Mouse (Mus musculus) adrenal gland, adult 2 months (tissue): Measurements from ENCODE around the gene Ifnab. TPM values are rescaled to one million over a fixed set of nuclear protein-coding genes. Genes with fewer than 3 reads are reported as not detected.

Source experiments
- DNase-seq: peaks from one replicate; pipeline ENCODE4 v3.0.0; 2021
- long read RNA-seq: library from polyadenylated mRNA; stranded (forward); transcript quantifications from one replicate; pipeline ENCODE4 v2.0.0, GENCODE M21; 2021
- polyA plus RNA-seq: library from polyadenylated mRNA; depleted of rRNA; stranded (reverse); fragments of >200 nt; gene quantifications from 2 replicates; pipeline ENCODE4 v1.2.3, GENCODE M21; 2012; rRNA removed
- total RNA-seq, 2 experiments: library from RNA; stranded (reverse); gene quantifications; 2 replicates each; pipeline ENCODE4 v1.2.3; 2021

The Ifnab gene
- not detected for total RNA-seq
- polyA plus RNA-seq: not detected in 2 replicates
- long read RNA-seq: 0 reads

GRCm38 (mm10) chr4:88691259-88691658 lies at the start of gene Ifnab:
Gene Ifnab, minus strand, starts transcription at chr4:88691359.
- DNase-seq: no peak

DNA sequence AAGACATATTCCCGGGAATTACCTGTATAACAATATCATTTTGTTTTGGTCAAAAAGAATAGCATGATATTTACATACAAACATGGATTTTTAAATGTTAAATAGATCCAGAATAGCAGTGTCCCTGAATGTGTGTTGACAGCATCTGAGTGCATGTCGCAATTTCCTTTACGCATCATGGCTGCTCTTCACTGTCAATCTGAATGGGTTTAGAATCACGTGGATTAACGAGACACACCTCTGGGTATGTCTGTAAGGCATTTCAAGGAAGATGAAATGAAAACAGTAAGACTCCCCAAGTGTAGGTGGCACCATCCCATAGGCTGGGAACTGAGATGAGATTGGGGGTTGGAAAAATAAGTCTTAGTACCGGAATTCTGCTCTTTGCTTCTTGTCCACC lies 47.9 kb upstream of the Ifnab start:
- no peak for DNase-seq

GRCm38 (mm10) chr4:88738480-88738879 lies 47.3 kb upstream of the Ifnab start:
- DNase-seq: peak; percentile 70

DNA sequence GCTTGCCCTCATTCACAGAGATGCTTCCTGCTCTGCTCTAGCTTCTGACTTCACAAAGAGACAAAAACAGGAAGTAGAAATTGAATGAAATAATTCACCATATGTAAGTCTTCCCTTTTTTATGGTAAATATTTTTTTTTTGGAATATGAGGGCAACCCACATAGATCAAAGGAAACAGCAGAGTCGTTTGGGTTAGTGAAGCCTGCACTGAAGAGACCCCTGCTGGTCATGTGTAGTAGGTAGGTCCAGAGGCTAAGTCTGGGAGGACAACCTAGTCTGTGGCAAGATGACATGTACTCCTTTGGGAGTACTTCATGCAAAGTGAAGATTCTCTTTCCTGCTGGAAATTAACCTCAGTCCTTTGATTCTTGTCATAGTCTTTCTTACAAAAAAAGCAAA lies 36.2 kb upstream of the Ifnab start:
- peak; percentile 33 for DNase-seq

DNA sequence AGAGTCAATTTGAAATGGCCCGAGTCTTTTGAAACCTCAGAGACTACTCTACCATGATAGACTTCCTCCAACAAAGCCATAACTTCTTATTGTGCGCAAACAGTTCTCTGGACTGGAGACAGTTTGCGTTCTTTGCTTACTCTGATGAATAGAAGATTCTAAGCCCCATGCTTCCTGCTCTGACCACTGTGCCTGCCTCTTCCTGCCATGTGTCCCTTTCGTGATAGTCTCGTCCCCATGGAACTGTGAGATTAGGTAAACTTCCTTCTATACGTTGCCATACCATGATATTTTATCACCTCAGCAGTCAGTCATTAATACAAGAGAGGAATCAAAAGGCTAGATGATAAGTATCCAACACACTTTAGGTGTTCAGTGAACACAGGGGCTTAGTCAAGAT lies 35.6 kb upstream of the Ifnab start:
- no peak for DNase-seq

DNA sequence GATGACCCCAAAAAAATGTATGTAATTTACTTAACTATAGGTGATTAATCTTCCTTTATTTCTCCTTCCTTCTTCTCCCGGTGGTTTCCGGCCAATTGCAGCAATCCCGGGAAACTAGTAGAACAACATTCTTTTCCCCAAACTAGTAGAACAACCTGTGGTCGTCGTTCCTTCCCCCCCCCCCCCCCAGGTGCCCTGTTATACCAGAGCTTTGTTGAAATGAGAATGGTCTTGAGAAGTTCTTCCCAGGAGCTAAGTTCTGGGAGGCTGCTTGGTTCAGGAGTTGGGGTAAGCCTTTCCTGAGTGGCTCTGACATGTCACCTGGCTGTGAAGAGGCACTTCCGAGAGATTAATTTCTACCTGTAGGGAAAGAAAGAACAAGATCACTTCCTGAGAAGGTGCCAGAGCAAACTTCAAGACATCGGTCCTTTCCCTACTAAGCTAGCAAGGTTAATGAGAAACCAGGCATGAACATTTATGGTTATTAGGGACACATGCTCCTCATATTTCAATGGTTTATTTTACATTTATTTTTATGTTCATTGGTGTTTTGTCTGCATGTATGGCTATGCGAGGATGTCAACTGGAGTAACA lies 32.4 kb upstream of the Ifnab start:
- DNase-seq: no peak

DNA sequence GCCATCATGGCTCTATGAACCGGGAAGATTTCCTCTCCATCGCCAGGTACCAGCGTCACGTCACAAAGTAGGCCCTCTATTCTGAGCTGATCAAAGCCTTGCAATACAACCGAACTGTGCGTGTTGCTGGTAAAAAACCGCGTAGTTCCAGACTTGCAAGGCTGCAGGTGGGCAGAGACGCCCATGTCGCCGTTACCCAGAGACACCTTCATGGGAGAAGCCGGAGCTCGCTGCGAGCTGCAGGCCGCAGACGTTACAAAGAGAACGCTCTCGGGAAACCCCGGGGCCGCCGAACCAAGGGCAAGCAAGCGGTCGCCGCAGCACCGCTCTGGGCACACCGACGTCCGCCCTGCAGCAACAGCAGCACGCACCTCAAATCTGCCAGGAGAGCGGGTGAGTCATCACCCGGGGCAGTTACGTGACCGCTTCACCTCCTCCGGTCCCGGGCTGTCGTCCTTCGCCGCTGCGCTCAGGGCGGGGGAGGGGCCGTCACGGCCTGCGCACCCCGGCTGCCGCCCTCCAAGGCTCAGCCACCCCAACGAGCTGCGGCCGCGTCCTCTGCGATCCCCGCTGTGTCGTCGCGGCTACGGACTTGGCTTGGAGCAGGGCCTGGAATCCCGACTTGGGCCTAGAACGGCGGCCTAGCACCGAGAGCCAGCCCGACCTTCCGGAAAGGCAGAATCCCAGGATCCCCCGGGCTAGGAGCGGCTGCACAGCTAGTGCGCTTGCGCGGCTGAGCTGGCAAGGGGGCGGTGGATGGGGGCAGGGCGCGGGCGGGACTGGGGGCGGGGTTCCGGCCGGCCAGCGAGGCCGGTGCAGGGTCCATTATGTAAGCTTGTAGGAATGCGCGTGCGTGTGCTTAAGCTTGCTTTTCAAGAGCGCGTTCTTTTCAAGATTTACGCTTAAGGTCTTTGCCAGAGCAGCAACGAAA lies 30.9 kb upstream of the Ifnab start, which contains the start of the genes Gm26566 and Klhl9:
Gm26566 (plus strand) TSS at position 15 of the 931 bp plus-strand sequence.
Klhl9 (minus strand) TSS at position 675 of the 931 bp plus-strand sequence.
- DNase-seq: peak; percentile 95

DNA sequence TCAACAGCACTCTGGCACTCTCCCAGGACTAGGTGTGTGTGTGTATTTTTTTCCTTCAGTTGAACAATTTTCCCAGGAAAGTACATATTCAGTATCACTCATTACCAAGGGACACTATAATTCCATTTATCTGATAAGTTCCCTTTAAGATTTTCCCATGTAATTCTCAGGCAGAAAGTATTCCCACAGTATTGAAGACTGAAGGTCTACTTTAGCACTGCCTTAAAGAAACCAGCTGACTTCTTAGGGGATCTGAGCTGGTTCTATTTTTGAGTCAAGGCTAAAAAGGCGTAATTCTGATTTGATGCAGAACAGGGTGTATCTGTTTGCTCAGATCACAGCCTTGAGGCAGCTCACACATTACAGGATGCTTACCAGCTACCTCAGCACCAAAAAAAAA lies 27.6 kb upstream of the Ifnab start:
- no peak for DNase-seq

GRCm38 (mm10) chr4:88715059-88715458 lies 23.9 kb upstream of the Ifnab start:
- peak; percentile 58 for DNase-seq

DNA sequence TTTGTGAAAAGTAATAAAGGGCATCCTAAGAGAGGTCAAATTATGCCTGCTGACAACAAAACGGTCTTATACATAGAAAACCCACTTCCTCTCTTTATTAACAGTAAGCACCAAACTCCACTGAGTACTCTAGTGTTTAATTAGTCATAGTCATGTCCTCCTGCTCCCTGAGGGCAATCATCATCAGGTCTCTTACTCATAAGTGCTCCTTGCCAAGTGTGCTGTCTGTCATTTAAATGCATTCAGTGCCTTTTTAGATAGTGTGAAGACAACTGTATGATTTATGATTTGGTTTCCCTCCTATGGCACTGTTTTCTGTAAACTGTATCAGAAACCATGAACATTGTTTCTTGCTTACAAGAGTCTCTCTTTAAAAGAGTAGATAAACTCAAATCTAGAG lies 23.1 kb upstream of the Ifnab start:
- DNase-seq: peak; percentile 28

DNA sequence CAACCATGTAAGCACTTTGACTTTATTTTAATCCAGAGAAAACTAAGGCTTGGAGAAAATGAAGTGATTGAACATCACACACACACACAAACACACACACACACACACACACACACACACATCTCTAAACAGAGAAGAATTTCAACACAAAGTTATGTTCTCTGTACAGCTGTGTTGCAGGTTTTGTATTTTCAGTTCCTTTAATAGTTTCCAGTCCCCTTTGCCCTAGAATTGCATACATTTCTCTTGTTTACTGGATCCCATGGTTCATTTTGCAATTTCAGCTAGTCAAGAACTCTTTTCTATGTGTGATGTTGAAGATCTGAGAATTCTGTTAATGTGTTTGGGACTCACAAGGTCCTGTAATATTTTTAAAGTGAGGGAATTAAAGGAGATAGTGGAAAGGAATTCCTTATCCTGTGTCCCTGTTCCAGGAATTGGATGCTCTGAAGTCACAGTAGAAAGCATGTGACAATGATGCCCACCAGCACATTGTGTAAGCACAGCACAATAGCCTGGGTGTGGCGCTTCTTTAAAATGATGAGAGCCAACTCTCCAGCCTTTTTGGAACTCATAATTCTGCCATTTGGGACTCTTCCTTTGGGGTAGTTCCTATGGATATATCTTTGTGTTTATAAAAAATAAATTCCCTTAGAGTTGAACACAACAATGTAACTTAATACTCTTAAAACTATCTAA lies 16.1 kb upstream of the Ifnab start:
- DNase-seq: no peak

- DNase-seq: no peak
Observed at GRCm38 (mm10) chr4:88705924-88706323, 14.8 kb upstream of the Ifnab start.

DNA sequence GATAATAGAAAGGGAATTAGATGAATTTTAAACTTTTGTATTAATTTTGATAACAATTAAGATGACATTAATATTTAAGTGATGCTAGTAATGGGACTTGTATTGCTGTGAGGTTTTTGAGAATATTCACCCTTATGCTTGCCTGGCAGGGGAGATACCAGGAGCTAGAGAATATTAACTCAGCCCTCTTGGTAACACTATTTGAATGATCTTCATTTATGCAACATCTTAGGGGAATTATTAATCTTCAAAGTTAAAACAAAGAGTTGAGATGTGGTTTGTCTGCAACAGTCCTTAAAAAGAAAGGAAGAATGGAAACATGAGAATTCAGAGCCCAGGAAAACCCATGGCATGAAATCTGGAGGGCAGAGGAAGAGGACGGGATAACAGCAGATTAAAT lies 8.1 kb upstream of the Ifnab start:
- no peak for DNase-seq

GRCm38 (mm10) chr4:88698781-88699180 lies 7.6 kb upstream of the Ifnab start:
- DNase-seq: no peak

DNA sequence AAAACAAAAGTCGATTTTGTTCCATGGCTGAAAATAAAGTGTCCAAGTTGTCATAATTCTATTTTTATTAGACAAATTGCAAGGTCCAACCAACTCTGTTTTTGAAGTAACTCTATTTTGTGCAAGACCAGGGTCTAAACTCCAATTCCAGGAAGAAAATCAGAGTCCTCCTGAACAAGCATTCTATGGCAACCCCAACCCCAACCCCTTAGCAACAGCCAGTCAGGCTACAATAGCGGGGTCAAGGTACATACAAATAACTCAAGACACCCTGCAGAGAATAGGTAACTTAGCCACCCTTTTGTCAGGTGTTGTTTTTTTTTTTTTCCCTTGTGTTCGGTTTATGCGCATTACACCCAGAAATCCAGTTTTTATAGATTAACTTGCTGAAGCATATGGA lies 6.6 kb upstream of the Ifnab start:
- no peak for DNase-seq

GRCm38 (mm10) chr4:88697108-88697507 lies 5.9 kb upstream of the Ifnab start:
- no peak for DNase-seq

DNA sequence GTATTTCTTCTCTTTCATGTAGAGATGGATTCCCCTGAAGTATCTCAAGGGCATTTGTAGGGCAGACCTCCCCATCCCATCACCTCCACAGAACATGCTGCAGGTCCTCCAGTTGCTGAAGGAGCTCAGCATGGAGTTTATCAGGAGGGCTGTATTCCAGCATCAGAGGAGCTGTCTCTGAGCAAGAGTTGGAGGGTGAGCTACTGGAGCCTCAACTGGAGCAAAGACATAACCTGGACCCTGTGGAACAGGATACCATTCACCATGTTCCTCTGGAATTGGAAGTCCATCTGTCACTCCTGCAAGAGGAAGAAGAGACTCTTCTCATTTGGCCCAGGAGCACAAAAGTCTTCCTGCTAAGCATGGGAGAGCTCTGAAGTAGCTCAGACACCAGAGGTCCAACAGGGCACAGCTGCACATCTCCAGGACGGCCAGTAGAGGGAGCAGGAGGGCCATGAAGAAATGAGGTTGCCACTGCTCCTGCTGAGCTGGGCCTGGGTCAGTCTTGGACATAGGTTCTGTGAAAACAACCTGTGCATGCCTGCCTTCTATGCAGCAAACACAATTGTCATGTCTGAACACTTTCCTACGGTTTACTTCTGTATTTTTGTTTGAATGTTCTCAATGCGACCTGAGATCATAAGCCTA lies 5.2 kb upstream of the Ifnab start:
- peak; percentile 72 for DNase-seq

GRCm38 (mm10) chr4:88693392-88693791 lies 2.2 kb upstream of the Ifnab start:
- no peak for DNase-seq

DNA sequence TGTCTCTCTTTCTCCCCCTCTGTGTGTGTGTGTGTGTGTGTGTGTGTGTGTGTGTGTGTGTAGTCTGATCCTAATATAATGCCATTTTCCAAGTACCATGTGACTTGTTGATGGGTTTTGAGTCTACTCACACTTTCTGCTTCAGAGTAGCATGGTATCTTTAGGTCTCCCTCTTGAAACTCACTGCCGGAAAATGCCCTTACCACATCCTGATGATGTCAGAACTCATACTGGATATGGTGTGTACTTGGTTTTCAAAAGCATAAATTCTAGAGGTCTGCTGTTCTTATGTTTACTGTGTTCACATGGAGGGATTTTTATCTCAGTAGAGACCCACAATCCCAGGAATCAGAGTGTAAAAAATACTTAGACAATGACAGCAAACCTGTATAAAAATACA lies 1.4 kb upstream of the Ifnab start:
- DNase-seq: no peak

GRCm38 (mm10) chr4:88683812-88684211 lies 7.3 kb downstream of the Ifnab start, which contains the start of gene Ifna2:
Gene Ifna2, minus strand, starts transcription at chr4:88683912.
- no peak for DNase-seq

DNA sequence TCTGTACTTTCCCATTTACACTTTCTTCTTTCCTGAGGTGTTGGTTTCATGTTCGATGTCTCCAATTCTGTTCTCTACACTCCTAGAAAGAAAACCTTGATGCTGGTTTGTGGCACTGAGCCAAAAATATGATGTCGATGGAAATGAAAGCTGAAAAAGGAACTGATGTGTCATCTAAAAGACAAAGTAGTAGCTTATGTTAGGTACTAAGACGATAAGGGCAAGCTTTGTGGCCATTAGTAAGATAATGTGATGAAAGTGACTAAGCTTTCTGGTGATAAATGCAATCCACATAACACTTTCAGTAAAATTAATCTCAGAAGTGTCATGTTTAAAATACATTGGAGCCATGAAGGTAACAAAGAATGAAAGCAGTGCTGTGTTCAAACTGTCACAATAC lies 9.8 kb downstream of the Ifnab start:
- no peak for DNase-seq

- no peak for DNase-seq
Observed at GRCm38 (mm10) chr4:88680362-88680761, 10.8 kb downstream of the Ifnab start.
